Comparison of ENCODE assay signal across 8 mouse cellular contexts in the genomic region with DNA sequence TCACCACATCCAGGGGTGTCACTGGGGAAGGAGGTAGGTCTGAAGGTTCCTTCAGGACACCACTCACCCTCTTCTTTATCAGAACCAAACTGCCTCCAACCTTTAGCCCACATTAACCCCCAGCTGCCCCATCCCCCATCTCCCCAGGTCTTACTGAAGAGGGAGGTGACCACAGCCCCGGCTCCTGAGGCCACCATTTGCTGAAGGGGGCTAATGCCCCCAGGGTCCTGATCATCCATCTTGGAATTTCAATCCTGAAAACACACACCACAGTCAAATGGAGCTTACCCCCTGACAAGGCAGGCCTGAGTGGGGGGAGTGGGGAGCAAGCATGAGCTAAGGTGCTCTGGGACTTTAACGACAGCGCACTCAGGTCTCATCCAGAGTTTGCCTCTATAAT. TPM values are rescaled to one million over a fixed set of nuclear protein-coding genes. Genes with fewer than 3 reads are reported as not detected.
DNase-seq lines count a peak whose midpoint lies in the region; ATAC-seq lines count a peak whose summit lies in the region.

No protein-coding gene starts in this region.

- peaks cover 16% of the 10 kb centered on the region for H3K36me3 ChIP-seq in heart, embryonic 16.5 days (ENCODE audit: control insufficient read depth, insufficient read depth)
- H3K36me3 ChIP-seq in hindbrain, embryonic 13.5 days, result peaks cover 36% of the 10 kb centered on the region
- H3K36me3 ChIP-seq in midbrain, embryonic 13.5 days, result peaks cover 35% of the 10 kb centered on the region

- H3K27me3 ChIP-seq in heart, embryonic 16.5 days (ENCODE audit: control insufficient read depth, insufficient read depth, low read length), result no peaks in the 10 kb centered on the region
- no peaks in the 10 kb centered on the region for H3K27me3 ChIP-seq in hindbrain, embryonic 13.5 days
- no peaks in the 10 kb centered on the region for H3K27me3 ChIP-seq in midbrain, embryonic 13.5 days

- 10% methylated on average over 3 of the region's 3 CpGs for WGBS in heart, embryonic 16.5 days
- 12% methylated on average over 3 of the region's 3 CpGs for WGBS in hindbrain, embryonic 13.5 days
- 18% methylated on average over 3 of the region's 3 CpGs for WGBS in midbrain, embryonic 13.5 days

- peak overlapping the region; percentile 96 for H3K9ac ChIP-seq in heart, embryonic 16.5 days (ENCODE audit: low read length)
- peak overlapping the region; percentile 93 for H3K9ac ChIP-seq in hindbrain, embryonic 13.5 days
- peak overlapping the region; percentile 90 for H3K9ac ChIP-seq in midbrain, embryonic 13.5 days (replicated peaks)

- no peak for DNase-seq in heart, adult 11 months
- DNase-seq in cerebellum, postnatal 14 days, result peak; percentile 35 to 42
- DNase-seq in retina, embryonic 14.5 days (ENCODE audit: low spot score), result no peak
- no peak for DNase-seq in left cerebral cortex, postnatal 14 days (ENCODE audit: low spot score in 2 of 2)
- no peak for DNase-seq in left cerebral cortex, postnatal 36 days (ENCODE audit: low spot score in 2 of 2)

- peak overlapping the region; percentile 96 for H3K27ac ChIP-seq in heart, embryonic 16.5 days (ENCODE audit: low read length)
- H3K27ac ChIP-seq in hindbrain, embryonic 13.5 days, result peak overlapping the region; percentile 92
- H3K27ac ChIP-seq in midbrain, embryonic 13.5 days, result peak overlapping the region; percentile 88

- no peaks in the 10 kb centered on the region for H3K9me3 ChIP-seq in heart, embryonic 16.5 days (replicated peaks; ENCODE audit: control insufficient read depth, low read length)
- H3K9me3 ChIP-seq in hindbrain, embryonic 13.5 days, result no peaks in the 10 kb centered on the region
- no peaks in the 10 kb centered on the region for H3K9me3 ChIP-seq in midbrain, embryonic 13.5 days

- intact Hi-C loops in left cerebral cortex, postnatal 14 days (cut with DNase I), result loop anchor here (5.0 kb wide), 1 partner anchor 109 kb away; the partner anchor contains the start of gene Atxn7l3
- intact Hi-C loops in left cerebral cortex, postnatal 36 days (cut with DNase I), result loop anchor here (2.0 to 5.0 kb wide), 2 partner anchors 98 to 109 kb away; partner anchors contain the start of gene Atxn7l3

- peak overlapping the region; percentile 80 for H3K4me3 ChIP-seq in heart, embryonic 16.5 days (ENCODE audit: low read length)
- H3K4me3 ChIP-seq in hindbrain, embryonic 13.5 days, result peak overlapping the region; percentile 77
- H3K4me3 ChIP-seq in midbrain, embryonic 13.5 days (replicated peaks), result peak overlapping the region; percentile 81

- H3K4me2 ChIP-seq in heart, embryonic 16.5 days (ENCODE audit: low read depth, low read length), result peak overlapping the region; percentile 91
- peak overlapping the region; percentile 93 for H3K4me2 ChIP-seq in hindbrain, embryonic 13.5 days
- peak overlapping the region; percentile 89 for H3K4me2 ChIP-seq in midbrain, embryonic 13.5 days (replicated peaks)

- H3K4me1 ChIP-seq in heart, embryonic 16.5 days (ENCODE audit: control insufficient read depth, insufficient read depth, low read length), result peaks cover 19% of the 10 kb centered on the region
- peaks cover 41% of the 10 kb centered on the region for H3K4me1 ChIP-seq in hindbrain, embryonic 13.5 days (replicated peaks)
- H3K4me1 ChIP-seq in midbrain, embryonic 13.5 days (replicated peaks), result peaks cover 44% of the 10 kb centered on the region

- ATAC-seq in heart, embryonic 16.5 days (replicated peaks; ENCODE audit: extremely low read depth, insufficient read depth, low FRiP score), result no peak
- no peak for ATAC-seq in hindbrain, embryonic 13.5 days (ENCODE audit: low FRiP score)
- ATAC-seq in midbrain, embryonic 13.5 days, result no peak

RNA-seq across cellular contexts. Expression of gene Slc25a39, which starts 1.3 kb away (rescaled TPM):
- 308 and 331 TPM in 2 replicates for polyA plus RNA-seq in heart, embryonic 16.5 days (2015; fragmentation: Nextera tagmentation; extraction: Ambion mirVana)
- polyA plus RNA-seq in hindbrain, embryonic 13.5 days (2015; fragmentation: Nextera tagmentation; extraction: Ambion mirVana), result 139 and 147 TPM in 2 replicates
- polyA plus RNA-seq in midbrain, embryonic 13.5 days (2015; fragmentation: Nextera tagmentation; extraction: Ambion mirVana), result 141 and 154 TPM in 2 replicates
- total RNA-seq in left cerebral cortex, postnatal 14 days (2021), result 10 to 100 TPM; 71.0 to 71.3 TPM
- total RNA-seq in left cerebral cortex, postnatal 36 days (2021), result 10 to 100 TPM; 56.7 to 64.8 TPM

RNA-seq across cellular contexts. Expression of gene Rundc3a, which starts 13.2 kb away (rescaled TPM):
- 0.72 and 1.3 TPM in 2 replicates for polyA plus RNA-seq in heart, embryonic 16.5 days (2015; fragmentation: Nextera tagmentation; extraction: Ambion mirVana)
- 135 and 144 TPM in 2 replicates for polyA plus RNA-seq in hindbrain, embryonic 13.5 days (2015; fragmentation: Nextera tagmentation; extraction: Ambion mirVana)
- polyA plus RNA-seq in midbrain, embryonic 13.5 days (2015; fragmentation: Nextera tagmentation; extraction: Ambion mirVana), result 131 and 153 TPM in 2 replicates
- 100 to 1,000 TPM; 399 to 416 TPM for total RNA-seq in left cerebral cortex, postnatal 14 days (2021)
- total RNA-seq in left cerebral cortex, postnatal 36 days (2021), result 100 to 1,000 TPM; 469 to 527 TPM

RNA-seq across cellular contexts. Expression of gene Grn, which starts 23.7 kb away (rescaled TPM):
- 215 and 234 TPM in 2 replicates for polyA plus RNA-seq in heart, embryonic 16.5 days (2015; fragmentation: Nextera tagmentation; extraction: Ambion mirVana)
- 76.5 and 77.3 TPM in 2 replicates for polyA plus RNA-seq in hindbrain, embryonic 13.5 days (2015; fragmentation: Nextera tagmentation; extraction: Ambion mirVana)
- 57.4 and 61.8 TPM in 2 replicates for polyA plus RNA-seq in midbrain, embryonic 13.5 days (2015; fragmentation: Nextera tagmentation; extraction: Ambion mirVana)
- total RNA-seq in left cerebral cortex, postnatal 14 days (2021), result 10 to 100 TPM; 74.3 to 78.5 TPM
- total RNA-seq in left cerebral cortex, postnatal 36 days (2021), result 10 to 100 TPM; 58.3 to 60.1 TPM

RNA-seq across cellular contexts. Expression of gene Slc4a1, which starts 40.4 kb away (rescaled TPM):
- polyA plus RNA-seq in heart, embryonic 16.5 days (2015; fragmentation: Nextera tagmentation; extraction: Ambion mirVana), result 14.9 TPM in 2 replicates
- 4.4 and 5.0 TPM in 2 replicates for polyA plus RNA-seq in hindbrain, embryonic 13.5 days (2015; fragmentation: Nextera tagmentation; extraction: Ambion mirVana)
- 4.3 and 4.8 TPM in 2 replicates for polyA plus RNA-seq in midbrain, embryonic 13.5 days (2015; fragmentation: Nextera tagmentation; extraction: Ambion mirVana)
- total RNA-seq in left cerebral cortex, postnatal 14 days (2021), result 1 to 10 TPM; 1.2 to 1.3 TPM
- total RNA-seq in left cerebral cortex, postnatal 36 days (2021), result under 1 TPM; 0.39 to 0.50 TPM

RNA-seq across cellular contexts. Expression of gene Fam171a2, which starts 41.1 kb away (rescaled TPM):
- 3.0 and 3.9 TPM in 2 replicates for polyA plus RNA-seq in heart, embryonic 16.5 days (2015; fragmentation: Nextera tagmentation; extraction: Ambion mirVana)
- 15.9 and 17.1 TPM in 2 replicates for polyA plus RNA-seq in hindbrain, embryonic 13.5 days (2015; fragmentation: Nextera tagmentation; extraction: Ambion mirVana)
- polyA plus RNA-seq in midbrain, embryonic 13.5 days (2015; fragmentation: Nextera tagmentation; extraction: Ambion mirVana), result 10.9 and 18.4 TPM in 2 replicates
- 100 to 1,000 TPM in 1 of 2 experiments, 10 to 100 TPM in 1; 97.3 to 111 TPM for total RNA-seq in left cerebral cortex, postnatal 14 days (2021)
- 100 to 1,000 TPM; 116 to 117 TPM for total RNA-seq in left cerebral cortex, postnatal 36 days (2021)

Comparison
In these comparisons a context has a peak if more than half of its experiments do, and no peak if none do; other contexts are left out.
1. DNase-seq: peak in cerebellum, postnatal 14 days (2 of 2); none in heart, adult 11 months (single experiment), retina, embryonic 14.5 days (single experiment), left cerebral cortex, postnatal 14 days (0 of 2) and left cerebral cortex, postnatal 36 days (0 of 2).
2. RNA of gene Rundc3a, which starts 13.2 kb away (polyA plus RNA-seq): 131 to 153 TPM in midbrain, embryonic 13.5 days and 135 to 144 TPM in hindbrain, embryonic 13.5 days; 0.72 to 1.3 TPM in heart, embryonic 16.5 days; every median in the first group is over 10 times any median in the second.
3. Peak in every context shown above with its lines, with median percentiles within 50 percentile points of each other: H3K27ac ChIP-seq, H3K4me2 ChIP-seq, H3K4me3 ChIP-seq and H3K9ac ChIP-seq.